Mouse (Mus musculus) hindbrain, embryonic 11.5 days (tissue): ENCODE measurements around the gene Frmpd3. TPM values are rescaled to one million over a fixed set of nuclear protein-coding genes. Genes with fewer than 3 reads are reported as not detected.

Experiments used
- ATAC-seq: fragments of 200-750 bp; cut with Nextera tagmentation; 2 replicates; pipeline ENCODE4 v1.8.0; 2017; ENCODE audit warnings: mild to moderate bottlenecking, moderate TSS enrichment, moderate library complexity; ENCODE audit not compliant: low FRiP score
- DNase-seq: peaks from one replicate; pipeline ENCODE4 v3.0.0-alpha.2; 2015; ENCODE audit warnings: low spot score
- H3K27ac ChIP-seq: fragments of 300-500 bp; sonication (generic); 2 replicates; pipeline ENCODE4 v1.5.1; 2014; ENCODE audit warnings: mild to moderate bottlenecking, low read depth, low read length
- H3K27me3 ChIP-seq: fragments of 300-500 bp; sonication (generic); 2 replicates; pipeline ENCODE4 v1.6.1; 2014; ENCODE audit warnings: mild to moderate bottlenecking, low read length, moderate library complexity, mixed read lengths; ENCODE audit not compliant: control insufficient read depth, insufficient read depth
- H3K36me3 ChIP-seq: fragments of 300-500 bp; sonication (generic); 2 replicates; pipeline ENCODE4 v1.6.1; 2014; ENCODE audit warnings: mild to moderate bottlenecking, low read length, moderate library complexity, mixed read lengths; ENCODE audit not compliant: control insufficient read depth, insufficient read depth
- H3K4me1 ChIP-seq: fragments of 300-500 bp; sonication (generic); replicated peaks from 2 replicates; pipeline ENCODE4 v1.6.1; 2014; ENCODE audit warnings: low read length, mixed read lengths; ENCODE audit not compliant: control insufficient read depth, insufficient read depth
- H3K4me2 ChIP-seq: fragments of 300-500 bp; sonication (generic); replicated peaks from 2 replicates; pipeline ENCODE4 v1.6.1; 2014; ENCODE audit warnings: mild to moderate bottlenecking, low read depth, low read length
- H3K4me3 ChIP-seq: fragments of 300-500 bp; sonication (generic); 2 replicates; pipeline ENCODE4 v1.5.1; 2014; ENCODE audit warnings: low read depth, low read length
- H3K9ac ChIP-seq: fragments of 300-500 bp; sonication (generic); 2 replicates; pipeline ENCODE4 v1.6.1; 2014; ENCODE audit warnings: low read depth, low read length
- H3K9me3 ChIP-seq: fragments of 300-500 bp; sonication (generic); 2 replicates; pipeline ENCODE4 v1.6.1; 2016; ENCODE audit warnings: low read length; ENCODE audit not compliant: control insufficient read depth
- whole genome bisulfite sequencing: fragments of 180-500 bp; shearing (Covaris S2); extraction: QIAGEN DNeasy Blood & Tissue Kit; methylation state at CpG from one replicate; pipeline ENCODE4 v1.1.7; 2014; 5-methylcytosine and 5-hydroxymethylcytosine counted together
- polyA plus RNA-seq: library from polyadenylated mRNA; unstranded; fragments of >200 nt; fragmentation: Nextera tagmentation; extraction: Ambion mirVana; gene quantifications from 2 replicates; pipeline ENCODE4 v1.2.1, GENCODE M21; 2014

The Frmpd3 gene
- polyA plus RNA-seq, 1 experiment from 2014 or later: 2.2 TPM

- Histone ChIP-seq H3K9ac (no peak overlapping the region), H3K9me3 (no peaks in the 10 kb centered on the region), H3K4me3 (no peak overlapping the region), H3K4me2 (no peak overlapping the region), H3K36me3 (no peaks in the 10 kb centered on the region), H3K27ac (no peak overlapping the region), H3K4me1 (no peaks in the 10 kb centered on the region), H3K27me3 (peaks cover 2% of the 10 kb centered on the region)
- WGBS: 90% methylated on average over 12 of the region's 12 CpGs
- ATAC-seq: no peak
- DNase-seq: no peak
These were observed 88.4 kb downstream of the Frmpd3 start for GRCm38 (mm10) chrX:140430506-140430905.

- Histone ChIP-seq H3K9ac (no peak overlapping the region), H3K27ac (no peak overlapping the region), H3K27me3 (peaks cover 2% of the 10 kb centered on the region), H3K4me3 (no peak overlapping the region), H3K4me1 (no peaks in the 10 kb centered on the region), H3K4me2 (no peak overlapping the region), H3K36me3 (no peaks in the 10 kb centered on the region), H3K9me3 (no peaks in the 10 kb centered on the region)
- no peak for DNase-seq
- no peak for ATAC-seq
- WGBS: 82% methylated on average over 15 of the region's 15 CpGs
These were observed 89.9 kb downstream of the Frmpd3 start for GRCm38 (mm10) chrX:140431981-140432380.

- 93% methylated on average over 11 of the region's 11 CpGs for WGBS
- Histone ChIP-seq H3K27ac (no peak overlapping the region), H3K9ac (no peak overlapping the region), H3K4me3 (no peak overlapping the region), H3K4me1 (no peaks in the 10 kb centered on the region), H3K36me3 (no peaks in the 10 kb centered on the region), H3K27me3 (peaks cover 2% of the 10 kb centered on the region), H3K9me3 (no peaks in the 10 kb centered on the region), H3K4me2 (no peak overlapping the region)
- ATAC-seq (no peak), DNase-seq (no peak)
These were observed 90.7 kb downstream of the Frmpd3 start for GRCm38 (mm10) chrX:140432786-140433185.

- Histone ChIP-seq H3K4me1 (no peaks in the 10 kb centered on the region), H3K4me2 (no peak overlapping the region), H3K4me3 (no peak overlapping the region), H3K9me3 (no peaks in the 10 kb centered on the region), H3K27me3 (no peaks in the 10 kb centered on the region; the same call in none of the 2 replicates), H3K27ac (no peak overlapping the region), H3K36me3 (no peaks in the 10 kb centered on the region), H3K9ac (no peak overlapping the region)
- DNase-seq (no peak), ATAC-seq (no peak)
These were observed 95.8 kb downstream of the Frmpd3 start for GRCm38 (mm10) chrX:140437906-140438305.

- Histone ChIP-seq H3K27ac (no peak overlapping the region), H3K9ac (no peak overlapping the region), H3K4me2 (no peak overlapping the region), H3K4me1 (no peaks in the 10 kb centered on the region), H3K36me3 (no peaks in the 10 kb centered on the region), H3K9me3 (no peaks in the 10 kb centered on the region), H3K27me3 (no peaks in the 10 kb centered on the region), H3K4me3 (no peak overlapping the region)
- ATAC-seq (no peak), DNase-seq (no peak)
- WGBS: 77% methylated on average over 13 of the region's 13 CpGs
These were observed 103.5 kb downstream of the Frmpd3 start for GRCm38 (mm10) chrX:140445551-140445950.

- H3K4me3 ChIP-seq: no peak overlapping the region
- H3K4me2 ChIP-seq: no peak overlapping the region
- no peaks in the 10 kb centered on the region for H3K9me3 ChIP-seq
- DNase-seq (no peak), ATAC-seq (no peak)
- H3K27me3 ChIP-seq: no peaks in the 10 kb centered on the region; the same call in 1 of the 2 replicates
- no peaks in the 10 kb centered on the region for H3K4me1 ChIP-seq
- H3K9ac ChIP-seq: no peak overlapping the region
- WGBS: 82% methylated on average over 3 of the region's 3 CpGs
- no peak overlapping the region for H3K27ac ChIP-seq
- no peaks in the 10 kb centered on the region for H3K36me3 ChIP-seq
These were observed 108.0 kb downstream of the Frmpd3 start for GRCm38 (mm10) chrX:140450071-140450470.

- H3K27me3 ChIP-seq: peaks cover 2% of the 10 kb centered on the region; the same call in 1 of the 2 replicates
- H3K9ac ChIP-seq: peak within 1 kb of the TSS; percentile 49
- WGBS: 16% methylated on average over 26 of the region's 26 CpGs
- no peaks in the 10 kb centered on the region for H3K36me3 ChIP-seq
- no peaks in the 10 kb centered on the region for H3K4me1 ChIP-seq
- H3K4me2 ChIP-seq: peak within 1 kb of the TSS; percentile 43
- H3K9me3 ChIP-seq: no peaks in the 10 kb centered on the region
- ATAC-seq (peak; percentile 95), DNase-seq (peak; percentile 89)
- no peak within 1 kb of the TSS for H3K27ac ChIP-seq
- peak within 1 kb of the TSS; percentile 50 for H3K4me3 ChIP-seq
These were observed 114.2 kb downstream of the Frmpd3 start, which contains the start of gene Prps1 for GRCm38 (mm10) chrX:140456279-140456731. TSS of gene Prps1 (plus strand) at chrX:140456613.

- Histone ChIP-seq H3K27ac (no peak overlapping the region), H3K4me1 (no peaks in the 10 kb centered on the region), H3K36me3 (no peaks in the 10 kb centered on the region), H3K4me2 (peak overlapping the region; percentile 43), H3K4me3 (peak overlapping the region; percentile 50), H3K9me3 (no peaks in the 10 kb centered on the region), H3K9ac (peak overlapping the region; percentile 49), H3K27me3 (peaks cover 2% of the 10 kb centered on the region; the same call in 1 of the 2 replicates)
- peak; percentile 41 for DNase-seq
- ATAC-seq: peak; percentile 74
- WGBS: 15% methylated on average over 39 of the region's 39 CpGs
These were observed 114.9 kb downstream of the Frmpd3 start for GRCm38 (mm10) chrX:140456751-140457491.

GRCm38 (mm10) chrX:140457502-140457901, 115.4 kb downstream of the Frmpd3 start:
- Histone ChIP-seq H3K27me3 (peaks cover 2% of the 10 kb centered on the region; the same call in 1 of the 2 replicates), H3K4me1 (no peaks in the 10 kb centered on the region), H3K9ac (peak overlapping the region; percentile 49; the same call in 1 of the 2 replicates), H3K4me3 (peak overlapping the region; percentile 50), H3K36me3 (no peaks in the 10 kb centered on the region), H3K27ac (no peak overlapping the region), H3K9me3 (no peaks in the 10 kb centered on the region), H3K4me2 (peak overlapping the region; percentile 43)
- DNase-seq: peak; percentile 27
- ATAC-seq: no peak
- 20% methylated on average over 12 of the region's 12 CpGs for WGBS
